In the genomic region with DNA sequence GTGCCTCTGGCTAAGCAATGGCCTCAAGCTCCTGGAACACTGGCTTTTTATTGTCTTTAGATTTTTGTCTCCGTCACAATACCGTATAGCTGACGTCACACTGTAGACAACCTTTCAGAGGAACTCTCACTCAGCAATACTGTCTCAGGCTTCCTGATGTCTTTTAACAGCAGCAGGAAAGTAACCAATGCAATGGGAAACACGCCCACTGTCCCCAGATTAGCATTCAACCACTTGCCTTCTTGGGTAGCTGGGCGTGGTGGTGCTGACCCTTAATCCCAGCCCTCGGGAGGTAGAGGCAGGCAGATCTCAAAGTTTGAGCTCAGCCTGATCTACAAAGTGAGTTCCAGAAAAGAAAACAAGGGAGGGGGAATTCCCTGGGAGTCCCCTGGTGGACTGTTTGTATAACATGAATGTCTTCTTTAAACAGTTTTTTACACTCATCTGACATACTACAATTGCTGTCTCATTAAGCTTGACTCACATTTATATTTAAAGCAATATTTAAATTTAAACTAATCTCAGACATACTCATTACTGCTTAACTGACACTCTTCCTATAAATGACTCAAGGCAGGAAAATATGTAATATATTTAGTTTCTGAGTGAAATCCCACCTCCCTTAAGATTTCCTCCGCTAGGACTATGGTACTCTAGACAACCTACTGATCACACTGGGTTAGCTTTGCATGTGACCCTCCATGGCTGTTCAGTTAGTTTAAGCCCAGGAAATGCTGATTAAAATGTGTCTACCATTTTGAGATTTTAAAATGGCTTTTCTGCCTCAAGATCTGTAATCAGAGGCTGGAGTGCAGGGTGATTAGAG, we compare ENCODE assay signal across 10 mouse cellular contexts. TPM values are rescaled to one million over a fixed set of nuclear protein-coding genes. Genes with fewer than 3 reads are reported as not detected.
DNase-seq lines count a peak whose midpoint lies in the region; ATAC-seq and TF ChIP-seq lines count a peak whose summit lies in the region.
"Had no signal": no experiment of that assay in that cellular context is flagged by ENCODE, and none has a peak within 500 bp of the region (broad histone marks: within the 10 kb centered on the region; RNA-seq: fewer than 3 reads in every experiment).

No protein-coding gene starts in this region.

- 45% methylated on average over 7 of the region's 7 CpGs for WGBS in lung, embryonic 14.5 days
- 44% methylated on average over 7 of the region's 7 CpGs for WGBS in forebrain, embryonic 12.5 days
- 44% methylated on average over 7 of the region's 7 CpGs for WGBS in stomach, embryonic 15.5 days

- ATAC-seq in lung, embryonic 14.5 days (ENCODE audit: insufficient read depth), result peak; percentile 26; the same call in 1 of the 2 replicates
- ATAC-seq in forebrain, embryonic 12.5 days (ENCODE audit: low FRiP score), result peak; percentile 34; the same call in 1 of the 2 replicates
- ATAC-seq in stomach, embryonic 15.5 days (ENCODE audit: insufficient read depth, low FRiP score, low read depth), result 0 out of 2 replicates have a peak, but pooled peaks have one; percentile 31

- DNase-seq in lung, embryonic 14.5 days, result peak; percentile 49
- DNase-seq in lung, adult 18-20 months, result no peak
- peak; percentile 7 for DNase-seq in liver
- DNase-seq in adrenal gland, adult 18-20 months (ENCODE audit: low spot score in 2 of 2), result no peak
- DNase-seq in cerebellum, postnatal 10 days, result no peak
- DNase-seq in layer of hippocampus, postnatal 10 days (ENCODE audit: low spot score in 2 of 2), result no peak
- DNase-seq: right cerebral cortex, postnatal 14 days had no signal

- no peak overlapping the region for H3K4me2 ChIP-seq in lung, embryonic 14.5 days
- H3K4me2 ChIP-seq in forebrain, embryonic 12.5 days, result no peak overlapping the region
- no peak overlapping the region for H3K4me2 ChIP-seq in stomach, embryonic 15.5 days

- H3K9me3 ChIP-seq in lung, embryonic 14.5 days (ENCODE audit: low read depth, low read length), result no peaks in the 10 kb centered on the region
- no peaks in the 10 kb centered on the region for H3K9me3 ChIP-seq in forebrain, embryonic 12.5 days
- no peaks in the 10 kb centered on the region for H3K9me3 ChIP-seq in stomach, embryonic 15.5 days
- H3K9me3 ChIP-seq: megakaryocyte, embryonic 14.5 days had no signal

- no peaks in the 10 kb centered on the region; the same call in 1 of the 2 replicates for H3K4me1 ChIP-seq in lung, embryonic 14.5 days (ENCODE audit: insufficient read depth)
- peaks cover 19% of the 10 kb centered on the region for H3K4me1 ChIP-seq in forebrain, embryonic 12.5 days
- no peaks in the 10 kb centered on the region for H3K4me1 ChIP-seq in stomach, embryonic 15.5 days

- H3K4me3 ChIP-seq in lung, embryonic 14.5 days (ENCODE audit: low read depth, low read length), result no peak overlapping the region
- no peak overlapping the region for H3K4me3 ChIP-seq in forebrain, embryonic 12.5 days (replicated peaks)
- H3K4me3 ChIP-seq in stomach, embryonic 15.5 days (replicated peaks), result no peak overlapping the region
- H3K4me3 ChIP-seq: megakaryocyte, embryonic 14.5 days had no signal

- H3K27me3 ChIP-seq in lung, embryonic 14.5 days (ENCODE audit: insufficient read depth, low read length), result no peaks in the 10 kb centered on the region
- no peaks in the 10 kb centered on the region for H3K27me3 ChIP-seq in forebrain, embryonic 12.5 days
- no peaks in the 10 kb centered on the region for H3K27me3 ChIP-seq in stomach, embryonic 15.5 days (replicated peaks)

- H3K36me3 ChIP-seq in lung, embryonic 14.5 days (ENCODE audit: insufficient read depth), result peaks cover 50% of the 10 kb centered on the region
- peaks cover 43% of the 10 kb centered on the region for H3K36me3 ChIP-seq in forebrain, embryonic 12.5 days (replicated peaks)
- peaks cover 14% of the 10 kb centered on the region for H3K36me3 ChIP-seq in stomach, embryonic 15.5 days

- TF ChIP-seq CTCF in lung, embryonic 14.5 days (IDR thresholded peaks at IDR 0.05; ENCODE audit: low read depth), result peak; percentile 36; the same call in 1 of the 2 replicates

- no peak overlapping the region for H3K9ac ChIP-seq in lung, embryonic 14.5 days
- no peak overlapping the region for H3K9ac ChIP-seq in forebrain, embryonic 12.5 days
- no peak overlapping the region for H3K9ac ChIP-seq in stomach, embryonic 15.5 days

- peak overlapping the region; percentile 47 for H3K27ac ChIP-seq in lung, embryonic 14.5 days (ENCODE audit: low read depth)
- peak overlapping the region; percentile 79 for H3K27ac ChIP-seq in forebrain, embryonic 12.5 days
- H3K27ac ChIP-seq in stomach, embryonic 15.5 days, result peak overlapping the region; percentile 44; the same call in 1 of the 2 replicates

RNA-seq across cellular contexts. Expression of a gene that starts 24.6 kb away (rescaled TPM):
- polyA plus RNA-seq in lung, embryonic 14.5 days (2014; fragmentation: Nextera tagmentation; extraction: Ambion mirVana), result 208 and 220 TPM in 2 replicates
- polyA plus RNA-seq in forebrain, embryonic 12.5 days (2016; fragmentation: Nextera tagmentation; extraction: Ambion mirVana), result 125 and 126 TPM in 2 replicates
- 159 and 164 TPM in 2 replicates for polyA plus RNA-seq in stomach, embryonic 15.5 days (2015; fragmentation: Nextera tagmentation; extraction: Ambion mirVana)
- 10 to 100 TPM; 11.0 to 12.7 TPM for total RNA-seq in adrenal gland, adult 18-20 months (2021)
- 10 to 100 TPM; 78.4 to 83.3 TPM for total RNA-seq in layer of hippocampus, postnatal 10 days (2021)

Comparison
In these comparisons a context has a peak if more than half of its experiments do, and no peak if none do; other contexts are left out.
1. DNase-seq: peak in lung, embryonic 14.5 days (single experiment) and liver (single experiment); none in lung, adult 18-20 months (0 of 2), adrenal gland, adult 18-20 months (0 of 2), cerebellum, postnatal 10 days (0 of 2) and layer of hippocampus, postnatal 10 days (0 of 2).
2. Peak in every context shown above with its lines, with median percentiles within 50 percentile points of each other: ATAC-seq and H3K27ac ChIP-seq.